Comparison of ENCODE assay signal across 37 mouse cellular contexts in the genomic region with DNA sequence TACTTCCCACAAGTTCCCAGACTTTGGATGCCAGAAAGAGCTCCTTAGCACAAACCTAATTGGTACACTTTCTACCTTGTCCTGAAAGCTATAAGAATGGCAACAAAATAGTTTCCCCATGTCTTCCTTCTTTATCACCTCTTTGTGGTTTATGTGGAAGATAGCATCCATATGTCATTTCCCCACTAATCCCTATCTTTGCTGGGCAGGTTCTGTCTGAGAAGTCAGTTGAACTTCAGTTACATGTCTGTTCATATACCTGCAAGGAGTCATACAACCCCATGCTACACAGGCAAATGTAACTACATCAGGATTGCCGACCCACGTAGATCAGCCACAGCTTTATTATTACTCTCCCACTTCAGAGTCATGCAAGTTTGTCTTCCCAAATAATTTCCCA. TPM values are rescaled to one million over a fixed set of nuclear protein-coding genes. Genes with fewer than 3 reads are reported as not detected.
"Had no signal": no experiment of that assay in that cellular context is flagged by ENCODE, and none has a peak within 500 bp of the region (broad histone marks: within the 10 kb centered on the region; RNA-seq: fewer than 3 reads in every experiment).

No protein-coding gene starts in this region.

- DNase-seq: left cerebral cortex, postnatal 4 days; liver; liver, embryonic 13.5 days; lung, adult 18-20 months; lung, adult 2 months; lung, embryonic 14.5 days; lung, postnatal 10 days; lung, postnatal 14 days; lung, postnatal 36 days; lung, postnatal 4 days; midbrain, embryonic 14.5 days had no signal

- ATAC-seq: liver, embryonic 12.5 days; lung, postnatal 0 days; midbrain, embryonic 13.5 days; midbrain, embryonic 15.5 days; midbrain, embryonic 16.5 days had no signal

- H3K9ac ChIP-seq: limb, embryonic 12.5 days; limb, embryonic 13.5 days; limb, embryonic 15.5 days; liver, embryonic 12.5 days; liver, embryonic 13.5 days; liver, embryonic 14.5 days; liver, embryonic 15.5 days; lung, embryonic 14.5 days; lung, embryonic 15.5 days; midbrain, embryonic 12.5 days; midbrain, embryonic 13.5 days; midbrain, embryonic 15.5 days; neural tube, embryonic 12.5 days; neural tube, embryonic 13.5 days had no signal

- H3K27me3 ChIP-seq: limb, embryonic 12.5 days; limb, embryonic 13.5 days; limb, embryonic 15.5 days; liver, embryonic 12.5 days; liver, embryonic 13.5 days; liver, embryonic 15.5 days; lung, embryonic 15.5 days; megakaryocyte, embryonic 14.5 days; midbrain, embryonic 12.5 days; midbrain, embryonic 13.5 days; midbrain, embryonic 15.5 days; neural tube, embryonic 12.5 days; neural tube, embryonic 13.5 days had no signal

- H3K4me3 ChIP-seq: limb, embryonic 10.5 days; limb, embryonic 12.5 days; limb, embryonic 13.5 days; limb, embryonic 15.5 days; liver, embryonic 12.5 days; liver, embryonic 13.5 days; liver, embryonic 15.5 days; lung, embryonic 15.5 days; megakaryocyte, embryonic 14.5 days; midbrain, embryonic 10.5 days; midbrain, embryonic 12.5 days; midbrain, embryonic 13.5 days; midbrain, embryonic 15.5 days; myocyte; neural tube, embryonic 12.5 days; neural tube, embryonic 13.5 days had no signal

- H3K4me1 ChIP-seq: limb, embryonic 10.5 days; limb, embryonic 12.5 days; limb, embryonic 13.5 days; limb, embryonic 15.5 days; liver, embryonic 12.5 days; liver, embryonic 13.5 days; liver, embryonic 15.5 days; lung, embryonic 15.5 days; megakaryocyte, embryonic 14.5 days; midbrain, embryonic 12.5 days; midbrain, embryonic 13.5 days; midbrain, embryonic 15.5 days; neural tube, embryonic 12.5 days; neural tube, embryonic 13.5 days had no signal

- H3K36me3 ChIP-seq: limb, embryonic 10.5 days; limb, embryonic 12.5 days; limb, embryonic 13.5 days; limb, embryonic 15.5 days; liver, embryonic 12.5 days; liver, embryonic 13.5 days; liver, embryonic 15.5 days; lung, embryonic 15.5 days; midbrain, embryonic 10.5 days; midbrain, embryonic 12.5 days; midbrain, embryonic 13.5 days; midbrain, embryonic 15.5 days; neural tube, embryonic 12.5 days; neural tube, embryonic 13.5 days had no signal

- H3K4me2 ChIP-seq: limb, embryonic 12.5 days; limb, embryonic 13.5 days; limb, embryonic 15.5 days; liver, embryonic 12.5 days; liver, embryonic 13.5 days; liver, embryonic 15.5 days; lung, embryonic 14.5 days; lung, embryonic 15.5 days; midbrain, embryonic 11.5 days; midbrain, embryonic 12.5 days; midbrain, embryonic 13.5 days; midbrain, embryonic 15.5 days; neural tube, embryonic 12.5 days; neural tube, embryonic 13.5 days had no signal

- H3K9me3 ChIP-seq: limb, embryonic 10.5 days; limb, embryonic 12.5 days; limb, embryonic 13.5 days; limb, embryonic 15.5 days; liver, embryonic 12.5 days; liver, embryonic 13.5 days; liver, embryonic 15.5 days; lung, embryonic 15.5 days; megakaryocyte, embryonic 14.5 days; midbrain, embryonic 10.5 days; midbrain, embryonic 12.5 days; midbrain, embryonic 13.5 days; midbrain, embryonic 15.5 days; neural tube, embryonic 12.5 days; neural tube, embryonic 13.5 days had no signal

- H3K27ac ChIP-seq: limb, embryonic 10.5 days; limb, embryonic 12.5 days; limb, embryonic 13.5 days; limb, embryonic 15.5 days; liver, embryonic 12.5 days; liver, embryonic 13.5 days; liver, embryonic 14.5 days; liver, embryonic 15.5 days; lung, embryonic 15.5 days; macrophage; midbrain, embryonic 10.5 days; midbrain, embryonic 12.5 days; midbrain, embryonic 13.5 days; midbrain, embryonic 15.5 days; neural tube, embryonic 12.5 days; neural tube, embryonic 13.5 days had no signal

RNA-seq across cellular contexts. Expression of gene Gmnc, which starts 35.8 kb away (rescaled TPM):
- total RNA-seq: liver, adult 2 months; megakaryocyte, adult 5-6 weeks; megakaryocyte-erythroid progenitor cell, adult 5-6 weeks; monocyte, adult 5-6 weeks had no signal
- polyA plus RNA-seq: limb, embryonic 10.5 days; liver, adult 2 months; liver, embryonic 12.5 days; liver, embryonic 13.5 days; liver, embryonic 15.5 days; liver, embryonic 16.5 days; macrophage; midbrain, embryonic 11.5 days; midbrain, embryonic 12.5 days; myocyte; neural tube, embryonic 11.5 days; neural tube, embryonic 12.5 days had no signal
